Mouse (Mus musculus): ENCODE results near the gene Prg2.

- TF ChIP-seq EP300 (IDR thresholded peaks at IDR 0.05; ENCODE audit: low read depth) (peak; percentile 28; the same call in 1 of the 2 replicates), CTCF (IDR thresholded peaks at IDR 0.05; ENCODE audit: low read depth) (peak; percentile 37)
These were observed 33.0 kb upstream of the Prg2 start for GRCm38 (mm10) chr2:84947154-84947771.

Measured in liver, embryonic 14.5 days (tissue).